In genomic region chr11:111210565-111210964, GRCm38 (mm10) we compare ENCODE assay signal across 23 mouse cellular contexts.
"Had no signal": no experiment of that assay in that cellular context is flagged by ENCODE, and none has a peak within 500 bp of the region (broad histone marks: within the 10 kb centered on the region; RNA-seq: fewer than 3 reads in every experiment).

No protein-coding gene starts in this region.

- H3K4me2 ChIP-seq: heart, embryonic 12.5 days; hindbrain, embryonic 12.5 days; hindbrain, embryonic 14.5 days; kidney, embryonic 15.5 days; limb, embryonic 13.5 days; limb, embryonic 15.5 days; liver, embryonic 12.5 days had no signal

- H3K9me3 ChIP-seq: hindbrain, embryonic 12.5 days; kidney, embryonic 15.5 days; limb, embryonic 13.5 days; limb, embryonic 15.5 days; liver, embryonic 12.5 days had no signal

- H3K36me3 ChIP-seq: heart, embryonic 12.5 days; hindbrain, embryonic 10.5 days; hindbrain, embryonic 12.5 days; kidney, embryonic 15.5 days; limb, embryonic 13.5 days; limb, embryonic 15.5 days; liver, embryonic 12.5 days had no signal

- H3K4me3 ChIP-seq: heart, adult 2 months; heart, embryonic 12.5 days; hindbrain, embryonic 10.5 days; hindbrain, embryonic 12.5 days; kidney, embryonic 15.5 days; limb, embryonic 13.5 days; limb, embryonic 15.5 days; liver, embryonic 12.5 days had no signal

- H3K27me3 ChIP-seq: heart, embryonic 12.5 days; hindbrain, embryonic 12.5 days; kidney, embryonic 15.5 days; limb, embryonic 13.5 days; limb, embryonic 15.5 days; liver, embryonic 12.5 days had no signal

- H3K9ac ChIP-seq: heart, embryonic 12.5 days; hindbrain, embryonic 12.5 days; hindbrain, embryonic 14.5 days; kidney, embryonic 15.5 days; limb, embryonic 13.5 days; limb, embryonic 15.5 days; liver, embryonic 12.5 days had no signal

- DNase-seq: gastrocnemius, postnatal 14 days; gastrocnemius, postnatal 36 days; heart, adult 2 months; heart, postnatal 10 days; heart, postnatal 4 days; kidney, adult 11 months; kidney, adult 2 months; kidney, adult 9 months; kidney, postnatal 14 days; kidney, postnatal 36 days; layer of hippocampus, postnatal 36 days; left cerebral cortex, postnatal 4 days had no signal

- ATAC-seq: hindbrain, postnatal 0 days; intestine, embryonic 16.5 days; liver, embryonic 12.5 days had no signal

- H3K27ac ChIP-seq: heart, adult 2 months; hindbrain, embryonic 10.5 days; hindbrain, embryonic 12.5 days; hindbrain, embryonic 14.5 days; hindbrain, postnatal 0 days; kidney, embryonic 15.5 days; kidney, postnatal 0 days; limb, embryonic 13.5 days; limb, embryonic 15.5 days; liver, embryonic 12.5 days had no signal

- H3K4me1 ChIP-seq: liver, embryonic 12.5 days had no signal
